Mouse (Mus musculus) bone marrow, adult 2 months (tissue): Measurements from ENCODE around the gene Fdxr. TPM values are rescaled to one million over a fixed set of nuclear protein-coding genes. Genes with fewer than 3 reads are reported as not detected.

ENCODE experiments used
- H3K27ac ChIP-seq: fragments of 200-500 bp; 2 replicates; pipeline ENCODE4 v1.5.1; 2012; ENCODE audit warnings: low read depth, mild to moderate bottlenecking, control low read depth, inconsistent platforms, low read length; ENCODE audit not compliant: control insufficient read depth, poor library complexity, insufficient read depth
- H3K4me1 ChIP-seq: fragments of 200-500 bp; 2 replicates; pipeline ENCODE4 v1.6.1; 2011; ENCODE audit warnings: low read length; ENCODE audit not compliant: control insufficient read depth, insufficient read depth
- H3K4me3 ChIP-seq: fragments of 200-500 bp; replicated peaks from 2 replicates; pipeline ENCODE3; 2011; ENCODE audit warnings: mild to moderate bottlenecking, low read depth, low read length, control low read depth; ENCODE audit not compliant: control insufficient read depth
- CTCF ChIP-seq: fragments of 200-500 bp; IDR thresholded peaks from 2 replicates; pipeline ENCODE4 v1.5.1; 2011; ENCODE audit warnings: low read length, control low read depth; ENCODE audit not compliant: control insufficient read depth, insufficient read depth
- POLR2A ChIP-seq: fragments of 200-500 bp; IDR thresholded peaks from 2 replicates; pipeline ENCODE4 v1.6.1; 2011; ENCODE audit warnings: low read depth, mild to moderate bottlenecking, control low read depth, low read length, borderline replicate concordance; ENCODE audit not compliant: control insufficient read depth
- WGBS: fragments of 180-500 bp; shearing (Covaris S2); methylation state at CpG from one replicate; pipeline ENCODE4 v1.1.7; 2018; 5-methylcytosine and 5-hydroxymethylcytosine counted together
- polyA plus RNA-seq: library from polyadenylated mRNA; stranded (reverse); fragments of >200 nt; gene quantifications from 2 replicates; pipeline ENCODE4 v1.2.4, GENCODE M21; 2011; ENCODE audit warnings: low replicate concordance; ENCODE audit not compliant: missing spikeins, insufficient read depth, insufficient read length

The Fdxr gene
- polyA plus RNA-seq, 1 experiment = 21.2 TPM

DNA sequence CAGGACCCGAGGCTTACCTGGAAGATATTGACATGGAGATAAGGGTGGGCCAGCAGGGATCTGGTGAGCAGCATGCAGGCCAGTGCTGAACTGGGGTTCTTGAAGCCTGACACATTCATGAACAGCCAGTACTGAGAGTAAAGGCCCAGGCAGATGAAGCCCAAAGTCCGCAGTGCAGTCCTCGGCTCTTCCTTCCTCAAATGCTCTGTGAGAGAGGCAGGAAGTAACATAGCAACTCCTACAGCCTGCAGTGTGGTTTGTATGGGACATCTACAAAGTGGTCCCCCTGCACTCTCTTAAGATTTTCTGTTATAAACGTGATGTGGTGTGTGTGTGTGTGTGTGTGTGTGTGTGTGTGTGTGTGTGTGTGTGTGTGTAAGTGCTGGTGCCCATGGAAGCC is 8.4 kb upstream of the Fdxr start:
- 6% methylated on average over 4 of the region's 4 CpGs for WGBS
- Histone ChIP-seq H3K4me1 (peaks cover 6% of the 10 kb centered on the region; the same call in 1 of the 2 replicates), H3K27ac (peak overlapping the region; percentile 71), H3K4me3 (peak overlapping the region; percentile 40)
- TF ChIP-seq CTCF (no peak), POLR2A (no peak)

DNA sequence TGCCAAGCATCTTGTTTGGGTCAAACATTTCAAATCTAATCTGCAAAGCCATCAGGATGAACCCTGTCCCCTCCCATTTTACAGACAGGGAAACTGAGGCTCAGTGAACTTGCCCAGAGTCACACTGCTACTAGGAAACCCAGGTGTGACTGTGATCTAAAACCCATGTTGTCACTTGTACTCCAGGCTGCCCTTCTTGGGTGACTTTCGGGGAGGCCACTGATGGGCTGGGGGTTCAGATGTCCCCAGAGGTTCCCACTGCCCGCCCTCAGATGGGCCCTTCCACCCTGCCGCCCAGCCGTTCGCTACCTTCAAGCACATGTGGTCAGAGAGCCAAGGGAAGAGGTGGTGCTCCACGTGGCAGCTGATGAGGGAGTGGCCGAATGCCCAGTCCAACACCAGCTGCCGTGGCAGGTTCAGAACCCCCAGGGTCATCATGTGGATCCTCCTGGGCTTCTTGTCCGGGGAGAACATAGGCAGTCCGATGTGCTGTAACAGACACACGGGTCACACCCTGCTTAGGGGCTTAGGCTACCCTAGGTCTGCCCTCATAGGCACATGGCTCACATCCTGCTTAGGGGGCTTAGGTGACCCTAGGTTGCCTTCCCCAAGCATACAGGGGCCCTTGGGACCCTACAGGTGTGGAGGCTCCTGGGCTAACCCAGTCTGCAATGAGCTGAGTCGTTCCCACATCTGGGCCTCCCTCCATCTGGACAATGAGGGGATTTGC is 7.2 kb upstream of the Fdxr start:
- no peak overlapping the region for H3K27ac ChIP-seq
- TF ChIP-seq POLR2A (no peak), CTCF (no peak)
- no peak overlapping the region for H3K4me3 ChIP-seq
- WGBS = 81% methylated on average over 12 of the region's 12 CpGs
- peaks cover 6% of the 10 kb centered on the region; the same call in 1 of the 2 replicates for H3K4me1 ChIP-seq

DNA sequence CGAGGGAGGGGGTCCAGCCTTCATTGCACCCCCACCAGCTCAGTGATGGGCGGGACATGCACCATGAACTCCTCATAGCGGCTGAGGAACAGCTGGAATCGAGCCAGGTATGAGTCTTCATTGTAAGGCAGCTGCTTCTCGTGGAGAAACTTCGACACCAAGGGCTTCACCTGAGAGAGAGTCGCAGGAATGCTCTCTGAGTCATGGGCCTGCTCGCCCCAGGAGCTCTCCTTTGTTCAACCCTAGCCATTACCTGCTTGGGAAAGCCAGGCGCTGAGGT is 6.6 kb upstream of the Fdxr start:
- WGBS = 78% methylated on average over 9 of the region's 9 CpGs

DNA sequence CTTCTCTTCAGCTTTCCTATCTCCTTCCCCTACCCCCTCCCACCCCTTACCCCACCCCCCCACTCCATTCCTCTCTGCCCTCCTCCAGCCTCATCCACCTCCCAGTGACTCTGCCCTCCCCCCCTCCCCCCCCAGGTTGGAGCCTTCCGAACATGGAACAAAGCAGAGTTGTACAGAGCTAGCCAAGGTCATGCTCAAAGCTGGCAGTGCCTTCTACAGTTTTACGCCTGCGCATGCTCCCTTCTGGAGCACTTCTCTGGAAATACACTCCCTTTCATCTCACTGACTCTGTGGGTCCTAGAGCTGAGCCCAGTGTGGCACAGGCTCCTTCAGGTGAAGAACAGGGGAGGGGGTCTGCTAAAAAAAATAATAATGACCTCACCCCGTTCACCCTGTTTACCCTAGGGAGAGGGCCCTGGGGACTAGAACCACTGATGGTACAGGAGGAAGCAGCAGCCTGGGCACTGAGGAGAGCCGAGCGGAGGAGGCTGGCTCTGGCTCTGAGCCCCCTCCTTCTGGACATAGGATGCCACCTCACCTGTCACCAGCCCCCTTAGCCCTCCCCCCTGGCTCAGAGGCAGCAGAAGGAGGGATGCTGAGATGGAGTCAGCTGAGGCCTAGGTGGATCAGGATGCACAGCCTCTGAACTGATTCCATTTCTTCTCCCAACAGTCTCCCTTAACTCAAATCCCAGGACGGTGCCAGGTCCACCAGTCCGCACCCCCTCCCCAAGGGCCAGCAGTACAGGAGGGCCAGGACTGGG is 6.1 kb upstream of the Fdxr start:
- TF ChIP-seq CTCF = no peak
- TF ChIP-seq POLR2A = no peak
- peaks cover 6% of the 10 kb centered on the region; the same call in 1 of the 2 replicates for H3K4me1 ChIP-seq
- no peak overlapping the region for H3K4me3 ChIP-seq
- 90% methylated on average over 8 of the region's 8 CpGs for WGBS
- H3K27ac ChIP-seq = no peak overlapping the region

More for the DNA sequence above, 6.6 kb upstream of the Fdxr start:
- Histone ChIP-seq H3K27ac (no peak overlapping the region), H3K4me3 (no peak overlapping the region), H3K4me1 (peaks cover 6% of the 10 kb centered on the region; the same call in 1 of the 2 replicates)
- no peak for TF ChIP-seq POLR2A
- no peak for TF ChIP-seq CTCF

DNA sequence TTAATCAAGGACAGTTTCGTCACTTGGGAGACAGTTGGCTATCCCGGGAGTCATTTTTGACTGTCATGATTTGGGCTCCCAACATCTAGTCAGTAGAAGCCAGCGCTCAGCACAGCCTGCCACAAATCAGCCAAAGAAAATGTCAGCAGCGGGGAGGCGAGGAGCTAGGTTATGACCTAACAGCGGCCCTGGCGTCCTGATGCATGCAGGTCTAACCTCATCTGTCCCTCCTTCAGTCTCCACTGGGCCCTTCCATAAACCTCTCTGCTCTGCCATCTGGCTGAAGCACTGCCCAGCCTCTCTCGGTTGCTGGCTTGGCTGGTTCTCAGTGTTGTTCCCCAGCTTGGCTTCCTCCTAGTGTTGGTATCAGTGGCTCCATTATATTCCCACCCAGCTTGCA is 5.4 kb upstream of the Fdxr start:
- TF ChIP-seq CTCF = no peak
- no peak for TF ChIP-seq POLR2A
- no peak overlapping the region for H3K27ac ChIP-seq
- H3K4me1 ChIP-seq = peaks cover 6% of the 10 kb centered on the region; the same call in 1 of the 2 replicates
- no peak overlapping the region for H3K4me3 ChIP-seq
- WGBS = 75% methylated on average over 8 of the region's 8 CpGs

DNA sequence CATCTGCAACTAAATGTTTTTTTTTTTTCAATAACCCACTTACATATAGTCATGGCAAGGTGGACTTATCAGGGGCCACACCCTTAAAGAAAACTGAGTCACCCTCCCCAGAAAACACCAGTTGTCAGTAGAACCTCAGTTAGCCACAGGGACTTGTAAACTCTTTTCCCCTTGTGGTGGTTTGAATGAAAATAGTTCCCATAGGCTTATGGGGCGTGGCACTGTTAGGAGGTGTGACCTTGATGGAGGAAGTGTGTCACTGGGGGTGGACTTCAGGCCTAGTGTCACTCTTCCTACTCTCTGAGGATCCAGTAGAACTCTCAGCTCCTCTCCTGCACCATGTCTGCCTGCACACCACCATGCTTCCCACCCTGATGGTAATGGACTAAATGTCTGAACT is 2.9 kb upstream of the Fdxr start:
- H3K4me1 ChIP-seq = peaks cover 4% of the 10 kb centered on the region; the same call in 1 of the 2 replicates
- 27% methylated on average over 1 of the region's 1 CpGs for WGBS
- no peak overlapping the region for H3K4me3 ChIP-seq

DNA sequence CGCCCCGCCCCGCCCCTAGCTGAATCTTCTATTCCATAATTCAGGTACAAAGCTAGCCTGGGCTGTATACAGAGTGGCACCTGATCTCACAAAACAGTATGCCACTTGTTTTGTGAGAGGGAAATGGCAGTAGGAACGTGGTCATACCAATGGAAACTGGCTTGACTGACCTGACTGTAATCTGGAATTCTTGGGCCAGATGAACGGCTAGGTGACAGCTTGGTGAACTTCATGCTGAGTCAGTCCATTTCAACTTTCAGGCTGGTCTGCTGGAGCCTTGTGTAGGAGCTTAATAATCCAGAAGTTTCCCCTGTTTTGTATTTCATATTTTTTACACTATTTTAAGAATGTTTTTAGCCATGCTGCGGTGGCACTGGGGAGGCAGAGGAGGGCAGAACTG is 1.3 kb upstream of the Fdxr start:
- Histone ChIP-seq H3K4me1 (peaks cover 2% of the 10 kb centered on the region; the same call in 1 of the 2 replicates), H3K4me3 (no peak overlapping the region), H3K27ac (no peak overlapping the region)
- TF ChIP-seq CTCF = no peak
- TF ChIP-seq POLR2A = no peak
- WGBS = 72% methylated on average over 6 of the region's 6 CpGs

More for the DNA sequence above, 2.9 kb upstream of the Fdxr start:
- TF ChIP-seq POLR2A (no peak), CTCF (no peak)
- H3K27ac ChIP-seq = no peak overlapping the region

DNA sequence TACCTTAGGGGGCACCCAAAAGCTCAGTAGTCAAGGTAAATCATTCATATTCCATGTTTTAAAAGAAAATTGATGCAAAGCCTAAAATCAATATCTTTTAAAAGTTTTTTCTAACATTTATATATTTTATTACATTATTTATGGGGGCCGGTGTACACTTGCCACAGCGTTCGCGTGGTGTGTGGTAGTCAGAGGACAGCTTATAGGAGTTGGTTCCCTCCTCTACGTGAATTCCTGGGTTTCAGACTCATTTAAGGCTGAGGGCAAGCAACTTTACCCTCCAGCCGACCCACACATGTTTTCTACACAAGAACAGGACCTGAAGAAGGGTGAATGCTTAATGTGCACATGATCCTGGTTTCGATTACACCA is 740 bp upstream of the Fdxr start:
- H3K4me3 ChIP-seq = peak overlapping the region; percentile 74
- peak overlapping the region; percentile 67 for H3K27ac ChIP-seq
- WGBS = 12% methylated on average over 7 of the region's 7 CpGs
- TF ChIP-seq CTCF = no peak
- TF ChIP-seq POLR2A = no peak
- peaks cover 2% of the 10 kb centered on the region; the same call in 1 of the 2 replicates for H3K4me1 ChIP-seq

DNA sequence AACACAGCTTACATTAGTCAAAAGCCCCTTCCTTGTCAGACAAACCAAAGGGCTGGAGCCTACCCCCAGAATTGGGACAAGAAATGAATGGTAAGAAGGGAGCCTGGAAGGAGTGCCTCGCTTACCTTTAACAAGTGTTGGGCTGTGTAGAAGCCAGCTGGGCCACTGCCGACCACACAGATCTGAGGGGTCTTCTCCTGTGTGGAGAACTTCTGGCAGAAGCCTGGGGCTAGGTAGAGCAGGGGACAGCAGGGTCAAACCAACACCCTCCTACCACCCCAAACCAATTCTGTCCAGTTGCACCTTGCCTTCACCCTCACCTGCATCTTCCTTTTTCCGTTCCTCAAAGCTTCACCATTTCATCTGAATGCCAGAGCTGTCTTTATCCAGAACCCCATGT is 896 bp downstream of the Fdxr start:
- H3K4me3 ChIP-seq = no peak overlapping the region
- no peak overlapping the region for H3K27ac ChIP-seq
- WGBS = 60% methylated on average over 3 of the region's 3 CpGs
- TF ChIP-seq POLR2A (no peak), CTCF (no peak)
- peaks cover 2% of the 10 kb centered on the region; the same call in 1 of the 2 replicates for H3K4me1 ChIP-seq
